Comparison of ENCODE assay signal across 7 mouse cellular contexts in the genomic region with DNA sequence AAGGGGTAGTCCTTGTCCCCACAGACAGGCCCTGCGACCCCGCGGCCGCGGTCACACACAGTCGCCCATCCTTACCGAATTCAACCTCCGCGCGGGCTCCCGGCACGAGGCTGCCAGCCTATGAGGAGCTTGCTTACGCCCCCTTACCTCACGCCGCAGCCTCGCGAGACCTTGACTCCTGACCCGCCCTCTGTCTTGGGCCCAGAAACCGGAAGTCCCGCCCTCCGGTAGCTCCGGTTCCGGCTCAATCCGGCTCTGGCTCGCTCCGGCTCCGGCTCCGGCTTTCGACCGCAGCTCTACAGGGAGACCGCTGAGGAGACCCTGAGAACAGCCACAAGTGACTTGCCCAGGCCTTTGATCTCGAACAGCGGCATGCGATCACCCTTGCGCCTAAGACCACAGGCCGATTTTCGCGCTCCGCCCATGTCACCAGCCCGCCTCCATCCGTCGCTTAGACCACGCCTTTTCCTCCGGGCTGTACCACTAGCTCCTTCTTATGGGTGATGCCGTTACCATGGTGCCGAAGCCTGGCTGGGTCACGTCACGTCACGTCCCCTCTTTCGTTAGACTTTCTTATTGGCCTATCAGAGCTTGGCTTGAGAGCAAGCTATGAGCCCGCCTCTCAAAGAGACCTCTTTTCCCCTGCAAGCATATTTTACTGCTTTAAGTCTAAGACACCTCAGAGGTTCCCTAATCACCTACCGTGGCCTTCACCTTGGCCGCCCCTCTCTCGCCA. TPM values are rescaled to one million over a fixed set of nuclear protein-coding genes. Genes with fewer than 3 reads are reported as not detected.
A peak's percentile ranks its signal among the peaks of the same experiment; 100 is the strongest.
DNase-seq lines count a peak whose midpoint lies in the region; ATAC-seq lines count a peak whose summit lies in the region.

Gene Siah1b, minus strand, starts transcription at position 454 of the 736 bp plus-strand sequence.

- H3K4me3 ChIP-seq in embryonic facial prominence, embryonic 12.5 days: peak within 1 kb of the TSS; percentile 55
- peak within 1 kb of the TSS; percentile 56 for H3K4me3 ChIP-seq in limb, embryonic 11.5 days (ENCODE audit: low read depth, low read length)
- H3K4me3 ChIP-seq in midbrain, embryonic 14.5 days (replicated peaks; ENCODE audit: low read depth, low read length): peak within 1 kb of the TSS; percentile 46

- peak; percentile 88 for DNase-seq in adrenal gland, postnatal 25 days
- peak; percentile 99 for DNase-seq in heart, adult 11 months
- peak; percentile 92 for DNase-seq in kidney, adult 18-20 months
- DNase-seq in limb, embryonic 11.5 days (ENCODE audit: low spot score): peak; percentile 89
- DNase-seq in midbrain, embryonic 14.5 days: peak; percentile 95
- DNase-seq in spleen, adult 18-20 months: peak; percentile 84 to 87

- ATAC-seq in embryonic facial prominence, embryonic 12.5 days (ENCODE audit: insufficient number of reproducible peaks, insufficient read depth, low FRiP score, low TSS enrichment): peak; percentile 98
- peak; percentile 98 for ATAC-seq in limb, embryonic 11.5 days (ENCODE audit: insufficient number of reproducible peaks, low FRiP score, low TSS enrichment, low read depth)
- ATAC-seq in midbrain, embryonic 14.5 days (ENCODE audit: low FRiP score, low TSS enrichment): peak; percentile 99

- H3K36me3 ChIP-seq in embryonic facial prominence, embryonic 12.5 days: 0 out of 2 replicates have a peak, but pooled peaks cover 3% of the 10 kb centered on the region
- H3K36me3 ChIP-seq in limb, embryonic 11.5 days (ENCODE audit: control insufficient read depth, insufficient read depth, low read length): no peaks in the 10 kb centered on the region
- H3K36me3 ChIP-seq in midbrain, embryonic 14.5 days (ENCODE audit: control insufficient read depth, insufficient read depth, low read length): 0 out of 2 replicates have a peak, but pooled peaks cover 9% of the 10 kb centered on the region

- H3K27ac ChIP-seq in embryonic facial prominence, embryonic 12.5 days: peak within 1 kb of the TSS; percentile 81
- H3K27ac ChIP-seq in limb, embryonic 11.5 days (replicated peaks; ENCODE audit: low read depth, low read length): no peak within 1 kb of the TSS; the same call in 1 of the 2 replicates
- H3K27ac ChIP-seq in midbrain, embryonic 14.5 days (replicated peaks; ENCODE audit: low read depth, low read length): peak within 1 kb of the TSS; percentile 89

- 0 out of 2 replicates have a peak, but pooled peaks cover 2% of the 10 kb centered on the region for H3K27me3 ChIP-seq in embryonic facial prominence, embryonic 12.5 days
- no peaks in the 10 kb centered on the region for H3K27me3 ChIP-seq in limb, embryonic 11.5 days (ENCODE audit: control insufficient read depth, insufficient read depth, low read length)
- H3K27me3 ChIP-seq in midbrain, embryonic 14.5 days (ENCODE audit: control insufficient read depth, insufficient read depth, low read length): no peaks in the 10 kb centered on the region

- H3K9me3 ChIP-seq in embryonic facial prominence, embryonic 12.5 days: no peaks in the 10 kb centered on the region
- no peaks in the 10 kb centered on the region for H3K9me3 ChIP-seq in limb, embryonic 11.5 days (ENCODE audit: control insufficient read depth, low read length)
- no peaks in the 10 kb centered on the region for H3K9me3 ChIP-seq in midbrain, embryonic 14.5 days (ENCODE audit: control insufficient read depth, low read length)

- H3K4me1 ChIP-seq in embryonic facial prominence, embryonic 12.5 days: no peaks in the 10 kb centered on the region
- H3K4me1 ChIP-seq in limb, embryonic 11.5 days (ENCODE audit: control insufficient read depth, insufficient read depth, low read length): no peaks in the 10 kb centered on the region
- no peaks in the 10 kb centered on the region for H3K4me1 ChIP-seq in midbrain, embryonic 14.5 days (ENCODE audit: control insufficient read depth, insufficient read depth, low read length)

- peak within 1 kb of the TSS; percentile 67 for H3K4me2 ChIP-seq in embryonic facial prominence, embryonic 12.5 days (replicated peaks)
- H3K4me2 ChIP-seq in limb, embryonic 11.5 days (ENCODE audit: low read depth, severe bottlenecking): peak within 1 kb of the TSS; percentile 53
- peak within 1 kb of the TSS; percentile 67 for H3K4me2 ChIP-seq in midbrain, embryonic 14.5 days (ENCODE audit: low read length)

- WGBS in embryonic facial prominence, embryonic 12.5 days: 19% methylated on average over 54 of the region's 54 CpGs
- 19% methylated on average over 49 of the region's 54 CpGs for WGBS in limb, embryonic 11.5 days
- 32% methylated on average over 54 of the region's 54 CpGs for WGBS in midbrain, embryonic 14.5 days

- peak within 1 kb of the TSS; percentile 52 for H3K9ac ChIP-seq in embryonic facial prominence, embryonic 12.5 days
- peak within 1 kb of the TSS; percentile 71 for H3K9ac ChIP-seq in limb, embryonic 11.5 days (ENCODE audit: low read length)
- peak within 1 kb of the TSS; percentile 54 for H3K9ac ChIP-seq in midbrain, embryonic 14.5 days (replicated peaks; ENCODE audit: low read length)

RNA-seq across cellular contexts. Expression of gene Siah1b, which starts in this region (rescaled TPM):
- total RNA-seq in adrenal gland, postnatal 25 days (2021): 5.4 and 8.7 TPM in 2 replicates
- 36.3 and 38.1 TPM in 2 replicates for polyA plus RNA-seq in embryonic facial prominence, embryonic 12.5 days (2016; fragmentation: Nextera tagmentation; extraction: Ambion mirVana)
- polyA plus RNA-seq in limb, embryonic 11.5 days (2014; fragmentation: Nextera tagmentation; extraction: Ambion mirVana): 43.4 and 46.8 TPM in 2 replicates
- polyA plus RNA-seq in midbrain, embryonic 14.5 days (2014; fragmentation: Nextera tagmentation; extraction: Ambion mirVana): 21.8 and 21.9 TPM in 2 replicates
